Mouse (Mus musculus) gastrocnemius, postnatal 25 days (tissue): ENCODE data around the gene Ablim1. TPM values are rescaled to one million over a fixed set of nuclear protein-coding genes. Genes with fewer than 3 reads are reported as not detected.

Experiments
- total RNA-seq, 2 experiments: library from RNA; stranded (reverse); gene quantifications; 1 replicate in 1 of 2; 2 replicates in 1 of 2; pipeline ENCODE4 v1.2.3; 2021

Gene Ablim1
- total RNA-seq, 2 experiments from 2014 or later = 37.6 to 41.4 TPM

Other genes with a start within 250 kb of the Ablim1 start
- gene Fam160b1, start 45.8 kb upstream of the Ablim1 start, total RNA-seq = 1 to 10 TPM; 8.2 to 9.0 TPM
- 1 to 10 TPM; 5.8 to 6.9 TPM for gene Trub1, start 138.0 kb upstream of the Ablim1 start, total RNA-seq